Mouse (Mus musculus): ENCODE data around the gene Isca2. TPM values are rescaled to one million over a fixed set of nuclear protein-coding genes. Genes with fewer than 3 reads are reported as not detected.

The Isca2 gene
- 84.6 and 93.3 TPM in 2 replicates for polyA plus RNA-seq (2012; rRNA removed)

GRCm38 (mm10) chr12:84772726-84773441 lies at the start of gene Isca2, which contains the start of gene Npc2:
Isca2 (plus strand) TSS chr12:84773251.
Npc2 (minus strand) TSS chr12:84773152.

Other genes with a start within 250 kb of the Isca2 start
- 0.67 and 0.75 TPM in 2 replicates for gene Vsx2, start 203.5 kb upstream of the Isca2 start, polyA plus RNA-seq (2012; rRNA removed)
- gene Abcd4, start 155.8 kb upstream of the Isca2 start, polyA plus RNA-seq (2012; rRNA removed), result 23.6 and 25.4 TPM in 2 replicates
- gene Vrtn, start 132.2 kb upstream of the Isca2 start, polyA plus RNA-seq (2012; rRNA removed), result 0.05 and 0.09 TPM in 2 replicates
- 13.1 and 14.4 TPM in 2 replicates for gene Syndig1l, start 74.4 kb upstream of the Isca2 start, polyA plus RNA-seq (2012; rRNA removed)
- 57.1 and 57.4 TPM in 2 replicates for gene Npc2, start 99 bp upstream of the Isca2 start, polyA plus RNA-seq (2012; rRNA removed)
- gene Ltbp2, start 103.3 kb downstream of the Isca2 start, polyA plus RNA-seq (2012; rRNA removed), result 1.0 TPM in 2 replicates
- 93.3 and 97.5 TPM in 2 replicates for gene Fcf1, start 197.6 kb downstream of the Isca2 start, polyA plus RNA-seq (2012; rRNA removed)
- 62.2 and 63.4 TPM in 2 replicates for gene Arel1, start 197.6 kb downstream of the Isca2 start, polyA plus RNA-seq (2012; rRNA removed)
- gene Ylpm1, start 223.1 kb downstream of the Isca2 start, polyA plus RNA-seq (2012; rRNA removed), result 53.1 and 53.3 TPM in 2 replicates